Mouse (Mus musculus) limb, embryonic 14.5 days (tissue): ENCODE results near the gene Set. TPM values are rescaled to one million over a fixed set of nuclear protein-coding genes. Genes with fewer than 3 reads are reported as not detected.

Experiments
- ATAC-seq: fragments of 200-750 bp; cut with Nextera tagmentation; 2 replicates; pipeline ENCODE4 v1.8.0; 2017; ENCODE audit warnings: low read depth, moderate number of reproducible peaks, moderate TSS enrichment; ENCODE audit not compliant: low FRiP score
- DNase-seq: peaks from one replicate; pipeline ENCODE4 v3.0.0-alpha.2; 2015; ENCODE audit warnings: low spot score
- H3K27ac ChIP-seq: fragments of 300-500 bp; sonication (generic); replicated peaks from 2 replicates; pipeline ENCODE4 v1.5.1; 2014; ENCODE audit warnings: low read depth, mild to moderate bottlenecking, low read length, moderate library complexity, mixed read lengths
- H3K27me3 ChIP-seq: fragments of 300-500 bp; sonication (generic); 2 replicates; pipeline ENCODE4 v1.6.1; 2014; ENCODE audit warnings: low read length, mixed read lengths; ENCODE audit not compliant: control insufficient read depth, insufficient read depth
- H3K36me3 ChIP-seq: fragments of 300-500 bp; sonication (generic); 2 replicates; pipeline ENCODE4 v1.6.1; 2014; ENCODE audit warnings: mild to moderate bottlenecking, low read length, moderate library complexity, mixed read lengths; ENCODE audit not compliant: control insufficient read depth, insufficient read depth
- H3K4me1 ChIP-seq: fragments of 300-500 bp; sonication (generic); 2 replicates; pipeline ENCODE4 v1.6.1; 2014; ENCODE audit warnings: antibody characterized with exemption, low read length, mixed read lengths; ENCODE audit not compliant: control insufficient read depth, insufficient read depth
- H3K4me2 ChIP-seq: fragments of 300-500 bp; sonication (generic); replicated peaks from 2 replicates; pipeline ENCODE4 v1.6.1; 2014; ENCODE audit warnings: low read depth, mild to moderate bottlenecking, low read length, moderate library complexity; ENCODE audit not compliant: severe bottlenecking
- H3K4me3 ChIP-seq: fragments of 300-500 bp; sonication (generic); replicated peaks from 2 replicates; pipeline ENCODE4 v1.5.1; 2014; ENCODE audit warnings: low read length
- H3K9ac ChIP-seq: fragments of 300-500 bp; sonication (generic); 2 replicates; pipeline ENCODE4 v1.6.1; 2014; ENCODE audit warnings: mild to moderate bottlenecking, low read depth, low read length, moderate library complexity; ENCODE audit not compliant: severe bottlenecking
- H3K9me3 ChIP-seq: fragments of 300-500 bp; sonication (generic); 2 replicates; pipeline ENCODE4 v1.6.1; 2016; ENCODE audit warnings: low read length; ENCODE audit not compliant: control insufficient read depth
- POLR2A ChIP-seq: fragments of 200-500 bp; IDR thresholded peaks from 2 replicates; pipeline ENCODE4 v1.8.0; 2012; ENCODE audit warnings: inconsistent platforms, mild to moderate bottlenecking, moderate library complexity, borderline replicate concordance; ENCODE audit not compliant: insufficient read depth, insufficient read length; ENCODE audit errors: extremely low read depth
- WGBS: fragments of 180-500 bp; shearing (Covaris S2); extraction: QIAGEN DNeasy Blood & Tissue Kit; methylation state at CpG from one replicate; pipeline ENCODE4 v1.1.7; 2014; 5-methylcytosine and 5-hydroxymethylcytosine counted together
- polyA plus RNA-seq, 2 experiments: library from polyadenylated mRNA; depleted of rRNA in 1 of 2; stranded (reverse) in 1 of 2; unstranded in 1 of 2; fragments of >200 nt; fragmentation: Nextera tagmentation in 1 of 2; extraction: Ambion mirVana in 1 of 2; gene quantifications; 2 replicates each; pipeline versions ENCODE4 v1.2.1 to v1.2.3; 2012 to 2014

Set gene
- polyA plus RNA-seq, 2 experiments = 295 to 426 TPM

DNA sequence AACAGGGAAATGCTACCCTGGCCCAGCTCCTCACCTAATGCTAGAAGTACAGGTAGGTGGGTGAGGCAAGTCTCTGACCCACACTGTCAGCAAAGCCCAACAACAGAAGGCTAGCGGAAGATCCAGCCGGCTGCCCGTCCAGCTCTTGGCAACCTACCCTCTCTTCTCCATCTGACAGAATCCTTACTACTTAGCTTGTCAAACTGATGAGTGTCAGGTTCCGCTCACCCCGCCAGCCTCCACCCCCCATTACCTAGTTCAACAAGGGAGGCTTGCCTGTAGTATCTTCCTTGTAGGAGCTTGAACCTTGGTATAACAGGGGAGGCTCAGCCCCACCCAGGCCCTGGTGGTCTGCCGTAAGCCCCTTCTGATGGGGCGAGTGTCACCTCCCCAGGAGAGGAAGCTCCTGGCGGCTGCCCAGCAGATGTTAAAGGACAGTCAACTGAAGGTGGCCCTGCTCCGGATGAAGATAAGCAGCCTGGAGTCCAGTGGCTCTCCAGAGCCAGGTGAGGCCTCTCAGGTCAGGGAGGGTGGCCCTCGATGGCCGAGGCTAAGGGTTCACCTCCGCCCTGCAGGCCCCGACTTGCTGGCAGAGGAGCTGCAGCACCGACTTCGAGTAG is 23.1 kb downstream of the Set start:
- no peak overlapping the region for H3K4me2 ChIP-seq
- no peaks in the 10 kb centered on the region for H3K27me3 ChIP-seq
- no peak for DNase-seq
- H3K36me3 ChIP-seq = no peaks in the 10 kb centered on the region
- H3K4me1 ChIP-seq = peaks cover 9% of the 10 kb centered on the region; the same call in 1 of the 2 replicates
- no peak for TF ChIP-seq POLR2A
- no peak overlapping the region for H3K27ac ChIP-seq
- ATAC-seq = no peak
- H3K9ac ChIP-seq = no peak overlapping the region
- H3K4me3 ChIP-seq = no peak overlapping the region
- 84% methylated on average over 15 of the region's 15 CpGs for WGBS
- no peaks in the 10 kb centered on the region for H3K9me3 ChIP-seq

DNA sequence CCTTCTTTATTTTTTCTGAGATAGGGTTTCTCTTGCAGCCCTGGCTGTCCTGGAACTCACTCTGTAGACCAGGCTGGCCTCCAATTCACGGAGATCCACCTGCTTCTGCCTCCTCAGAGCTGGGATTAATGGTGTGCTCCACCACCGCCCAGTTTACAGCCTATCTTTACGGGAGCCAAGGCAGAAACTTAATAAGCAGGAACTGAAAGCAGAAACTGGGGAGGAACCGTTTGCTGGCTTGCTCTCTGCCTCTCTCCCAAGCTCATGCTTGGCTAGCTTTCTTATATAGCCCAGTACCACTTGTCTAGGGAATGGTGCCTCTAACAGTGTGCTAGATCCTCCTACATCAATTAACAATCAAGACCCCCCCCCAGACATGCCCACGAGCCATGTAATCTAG is 26.9 kb downstream of the Set start:
- Histone ChIP-seq H3K27me3 (no peaks in the 10 kb centered on the region), H3K36me3 (peaks cover 5% of the 10 kb centered on the region; the same call in 1 of the 2 replicates), H3K27ac (no peak overlapping the region), H3K4me2 (peak overlapping the region; percentile 40), H3K9ac (0 out of 2 replicates have a peak overlapping the region, but pooled peaks have one; percentile 28), H3K4me1 (no peaks in the 10 kb centered on the region), H3K9me3 (no peaks in the 10 kb centered on the region), H3K4me3 (peak overlapping the region; percentile 10; the same call in 1 of the 2 replicates)
- TF ChIP-seq POLR2A = no peak
- 42% methylated on average over 5 of the region's 5 CpGs for WGBS
- no peak for ATAC-seq
- DNase-seq = no peak

DNA sequence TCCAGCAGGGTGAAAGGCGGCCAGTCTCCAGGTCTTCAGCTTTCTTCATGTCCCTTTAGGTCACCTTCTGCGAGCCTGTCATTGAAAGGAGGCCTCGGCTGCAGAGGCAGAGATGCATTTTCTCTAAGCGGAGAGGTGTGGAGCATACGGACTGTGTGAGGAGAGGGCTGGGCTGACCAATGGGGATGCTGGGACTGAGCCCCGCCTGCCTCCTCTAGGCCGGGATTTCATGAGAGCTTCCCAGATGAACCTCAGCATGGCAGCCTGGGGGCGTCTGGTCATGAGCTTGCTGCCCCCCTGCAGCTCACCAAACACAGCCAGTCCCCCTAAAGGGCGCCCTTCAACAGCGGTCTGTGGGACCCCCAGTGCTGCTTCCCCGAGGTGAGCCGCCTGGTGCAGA is 27.5 kb downstream of the Set start:
- no peaks in the 10 kb centered on the region for H3K9me3 ChIP-seq
- peak overlapping the region; percentile 10; the same call in 1 of the 2 replicates for H3K4me3 ChIP-seq
- no peak for DNase-seq
- WGBS = 8% methylated on average over 12 of the region's 12 CpGs
- H3K27ac ChIP-seq = no peak overlapping the region
- H3K36me3 ChIP-seq = peaks cover 5% of the 10 kb centered on the region; the same call in 1 of the 2 replicates
- peak overlapping the region; percentile 28; the same call in 1 of the 2 replicates for H3K9ac ChIP-seq
- H3K4me1 ChIP-seq = no peaks in the 10 kb centered on the region
- ATAC-seq = no peak
- no peak for TF ChIP-seq POLR2A
- H3K4me2 ChIP-seq = peak overlapping the region; percentile 40
- no peaks in the 10 kb centered on the region for H3K27me3 ChIP-seq

DNA sequence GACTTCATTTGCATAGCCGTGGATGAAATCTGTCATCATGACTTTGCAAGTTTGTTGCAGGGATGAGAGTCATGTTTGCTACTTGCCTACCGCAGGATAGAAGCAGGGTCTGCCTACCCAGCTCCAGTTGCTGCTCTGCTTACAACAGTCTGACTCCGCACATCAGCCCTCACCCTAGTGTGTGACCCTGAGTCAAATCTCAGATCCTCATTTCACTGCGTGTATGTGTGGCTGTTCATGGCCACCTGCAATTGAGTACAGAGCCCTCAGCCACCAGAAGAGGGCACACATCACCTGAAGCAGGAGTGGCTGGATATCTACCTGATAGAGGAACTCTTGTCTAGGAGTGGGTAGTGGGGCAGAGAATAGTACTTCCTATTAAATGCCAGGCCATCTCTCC is 30.1 kb downstream of the Set start:
- 91% methylated on average over 4 of the region's 4 CpGs for WGBS
- no peaks in the 10 kb centered on the region for H3K27me3 ChIP-seq
- no peak overlapping the region for H3K4me3 ChIP-seq
- no peak overlapping the region for H3K4me2 ChIP-seq
- no peak overlapping the region for H3K9ac ChIP-seq
- H3K36me3 ChIP-seq = peaks cover 16% of the 10 kb centered on the region
- H3K4me1 ChIP-seq = no peaks in the 10 kb centered on the region
- DNase-seq = no peak
- H3K9me3 ChIP-seq = no peaks in the 10 kb centered on the region
- no peak overlapping the region for H3K27ac ChIP-seq
- no peak for ATAC-seq
- no peak for TF ChIP-seq POLR2A

DNA sequence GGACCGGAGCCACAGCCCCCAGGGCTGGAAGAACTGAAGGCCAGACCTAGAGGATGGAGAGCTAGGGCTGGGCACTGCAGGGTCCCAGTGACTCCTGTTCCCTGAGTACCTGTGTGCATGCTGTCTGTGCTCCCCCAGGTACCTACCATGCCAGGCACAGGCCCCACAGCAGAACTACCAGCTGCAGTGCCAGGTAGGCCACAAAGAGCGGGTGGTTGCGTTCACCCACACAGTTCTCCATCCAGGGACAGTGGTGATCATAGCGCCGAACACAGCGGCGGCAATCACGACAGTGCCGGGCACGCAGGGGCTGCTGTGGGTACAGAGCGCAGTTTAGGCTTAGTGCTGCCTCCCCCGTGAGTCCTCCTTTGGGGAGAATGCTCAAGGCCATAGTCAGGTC is 34.3 kb downstream of the Set start:
- peaks cover 5% of the 10 kb centered on the region; the same call in 1 of the 2 replicates for H3K4me1 ChIP-seq
- no peak overlapping the region for H3K4me2 ChIP-seq
- H3K4me3 ChIP-seq = no peak overlapping the region
- TF ChIP-seq POLR2A = no peak
- ATAC-seq (no peak), DNase-seq (no peak)
- H3K9ac ChIP-seq = no peak overlapping the region
- WGBS = 96% methylated on average over 12 of the region's 12 CpGs
- no peaks in the 10 kb centered on the region for H3K9me3 ChIP-seq
- no peaks in the 10 kb centered on the region for H3K27me3 ChIP-seq
- H3K36me3 ChIP-seq = peaks cover 18% of the 10 kb centered on the region
- H3K27ac ChIP-seq = no peak overlapping the region
